Mouse (Mus musculus) CH12.LX (cell line): ENCODE results near the gene Fbxw4. TPM values are rescaled to one million over a fixed set of nuclear protein-coding genes. Genes with fewer than 3 reads are reported as not detected.

Experiments used
- DNase-seq: peaks from one replicate; pipeline ENCODE4 v3.0.0-alpha.2; 2013; ENCODE audit errors: extremely low read depth
- H3K27ac ChIP-seq: 2 replicates; pipeline ENCODE4 v1.5.1; 2012; ENCODE audit warnings: low read depth, mild to moderate bottlenecking, control low read depth, moderate library complexity; ENCODE audit not compliant: insufficient read depth
- H3K27me3 ChIP-seq: replicated peaks from 2 replicates; pipeline ENCODE3; 2012; ENCODE audit warnings: inconsistent platforms
- H3K36me3 ChIP-seq, 2 experiments: replicated peaks in 1 of 2; 2 replicates each; pipeline versions ENCODE3 to v1.6.1; 2012; ENCODE audit warnings: inconsistent platforms in 1 of 2, low read length in 1 of 2, mild to moderate bottlenecking in 1 of 2, mixed read lengths in 1 of 2, moderate library complexity in 1 of 2; ENCODE audit not compliant: control insufficient read depth in 1 of 2, insufficient read depth in 1 of 2
- H3K4me1 ChIP-seq, 2 experiments: 2 replicates each; pipeline ENCODE4 v1.6.1; 2012; ENCODE audit warnings: inconsistent platforms in 1 of 2, moderate library complexity in 1 of 2; ENCODE audit not compliant: insufficient read depth in 2 of 2, control insufficient read depth in 1 of 2
- H3K4me2 ChIP-seq: 2 replicates; pipeline ENCODE4 v1.6.1; 2012; ENCODE audit warnings: low read depth, mild to moderate bottlenecking, control low read depth; ENCODE audit not compliant: poor library complexity, insufficient read depth, severe bottlenecking
- H3K4me3 ChIP-seq, 3 experiments: fragments of 150-350 bp in 1 of 3; sonication (generic) in 1 of 3; replicated peaks in 1 of 3; 2 replicates each; pipeline versions ENCODE3 to v1.5.1; 2011 to 2012; ENCODE audit warnings: low read depth in 2 of 3, low read length in 2 of 3, mild to moderate bottlenecking in 2 of 3, moderate library complexity in 2 of 3, control low read depth in 1 of 3, improper control_type of control experiment in 1 of 3, inconsistent platforms in 1 of 3, mixed read lengths in 1 of 3; ENCODE audit not compliant: poor library complexity in 1 of 3
- H3K79me2 ChIP-seq: replicated peaks from 2 replicates; pipeline ENCODE4 v1.6.1; 2012; ENCODE audit warnings: mild to moderate bottlenecking, moderate library complexity; ENCODE audit not compliant: control insufficient read depth, poor library complexity, insufficient read depth, severe bottlenecking; ENCODE audit errors: extremely low read depth
- H3K9ac ChIP-seq: 2 replicates; pipeline ENCODE4 v1.6.1; 2012; ENCODE audit warnings: low read depth, mild to moderate bottlenecking, control low read depth, moderate library complexity; ENCODE audit not compliant: insufficient read depth
- H3K9me3 ChIP-seq: replicated peaks from 2 replicates; pipeline ENCODE3; 2012; ENCODE audit warnings: low read length, inconsistent platforms, mixed read lengths
- CHD1 ChIP-seq: IDR thresholded peaks from 2 replicates; pipeline ENCODE4 v1.6.1; 2012; ENCODE audit warnings: low read depth, low read length, improper control_type of control experiment, inconsistent platforms
- CTCF ChIP-seq, 2 experiments: IDR thresholded peaks in 1 of 2; conservative IDR thresholded peaks in 1 of 2; 2 replicates each; pipeline ENCODE4 v1.5.1; 2011 to 2012; ENCODE audit warnings: low read depth in 2 of 2, low read length in 2 of 2, improper control_type of control experiment in 1 of 2, inconsistent platforms in 1 of 2, mild to moderate bottlenecking in 1 of 2, moderate library complexity in 1 of 2
- EP300 ChIP-seq: IDR thresholded peaks from 2 replicates; pipeline ENCODE4 v1.6.1; 2011; ENCODE audit warnings: low read length, improper control_type of control experiment
- GABPA ChIP-seq: IDR thresholded peaks from 2 replicates; pipeline ENCODE4 v1.6.1; 2012; ENCODE audit warnings: low read depth, low read length, improper control_type of control experiment, inconsistent platforms; ENCODE audit not compliant: insufficient replicate concordance
- HCFC1 ChIP-seq: IDR thresholded peaks from 2 replicates; pipeline ENCODE4 v1.6.1; 2012; ENCODE audit warnings: low read depth, mild to moderate bottlenecking, inconsistent platforms, low read length, improper control_type of control experiment
- MAFK ChIP-seq: IDR thresholded peaks from 2 replicates; pipeline ENCODE4 v1.6.1; 2011; ENCODE audit warnings: low read length, improper control_type of control experiment; ENCODE audit not compliant: insufficient replicate concordance
- MEF2A ChIP-seq: IDR thresholded peaks from 2 replicates; pipeline ENCODE4 v1.6.1; 2014; ENCODE audit warnings: low read depth, mild to moderate bottlenecking, inconsistent platforms, low read length, improper control_type of control experiment, borderline replicate concordance
- MXI1 ChIP-seq: IDR thresholded peaks from 2 replicates; pipeline ENCODE4 v1.6.1; 2011; ENCODE audit warnings: mild to moderate bottlenecking, low read depth, low read length, improper control_type of control experiment
- NELFE ChIP-seq: IDR thresholded peaks from 2 replicates; pipeline ENCODE4 v1.6.1; 2011; ENCODE audit warnings: low read depth, low read length, improper control_type of control experiment
- PAX5 ChIP-seq: IDR thresholded peaks from 2 replicates; pipeline ENCODE4 v1.6.1; 2012; ENCODE audit warnings: low read length, inconsistent platforms, mixed read lengths
- POLR2A ChIP-seq: IDR thresholded peaks from 2 replicates; pipeline ENCODE4 v1.6.1; 2011; ENCODE audit warnings: low read depth, mild to moderate bottlenecking, improper control_type of control experiment, low read length
- POLR2AphosphoS2 ChIP-seq: IDR thresholded peaks from 2 replicates; pipeline ENCODE4 v1.6.1; 2011; ENCODE audit warnings: low read depth, low read length, improper control_type of control experiment
- RAD21 ChIP-seq: IDR thresholded peaks from 2 replicates; pipeline ENCODE4 v1.6.1; 2011; ENCODE audit warnings: low read depth, mild to moderate bottlenecking, low read length, improper control_type of control experiment, moderate library complexity
- SIN3A ChIP-seq: IDR thresholded peaks from 2 replicates; pipeline ENCODE4 v1.6.1; 2012; ENCODE audit warnings: low read length, improper control_type of control experiment, inconsistent platforms
- SMC3 ChIP-seq: IDR thresholded peaks from 2 replicates; pipeline ENCODE4 v1.6.1; 2011; ENCODE audit warnings: low read depth, low read length, improper control_type of control experiment
- UBTF ChIP-seq: IDR thresholded peaks from 2 replicates; pipeline ENCODE4 v1.6.1; 2012; ENCODE audit warnings: low read depth, mild to moderate bottlenecking, inconsistent platforms, low read length, improper control_type of control experiment, moderate library complexity
- USF1 ChIP-seq: IDR thresholded peaks from 2 replicates; pipeline ENCODE4 v1.6.1; 2014; ENCODE audit warnings: low read depth, mild to moderate bottlenecking, inconsistent platforms, low read length, improper control_type of control experiment
- USF2 ChIP-seq: conservative IDR thresholded peaks from 2 replicates; pipeline ENCODE4 v1.6.1; 2011; ENCODE audit warnings: low read depth, low read length, improper control_type of control experiment
- ZC3H11A ChIP-seq: IDR thresholded peaks from 2 replicates; pipeline ENCODE4 v1.6.1; 2012; ENCODE audit warnings: low read depth, mild to moderate bottlenecking, inconsistent platforms, low read length, improper control_type of control experiment
- dilution Hi-C: fragments of 300-500 bp; cut with MboI; formaldehyde crosslinking; loops from 2 replicates; pipeline ENCODE4 v1.14.3; 2020; ENCODE audit warnings: low sequenced_read_pairs; ENCODE audit not compliant: extremely low pct_unique_long_range_greater_than_20kb, extremely low pct_ligation_motif_present
- in situ Hi-C: fragments of 300-500 bp; cut with MboI; formaldehyde crosslinking; loops from 3 replicates; pipeline ENCODE4 v1.14.3; 2019; ENCODE audit warnings: low sequenced_read_pairs, low pct_ligation_motif_present, low pct_unique_long_range_greater_than_20kb, mixed read lengths
- polyA plus RNA-seq: library from polyadenylated mRNA; unstranded; fragments of >175 nt; gene quantifications from 2 replicates; pipeline ENCODE4 v1.2.1, GENCODE M21; 2012; ENCODE audit warnings: low read depth; ENCODE audit not compliant: insufficient read length
- total RNA-seq, 2 experiments: library from RNA; depleted of rRNA; stranded (reverse); fragments of 300-350 nt in 1 of 2; fragments of >200 nt in 1 of 2; gene quantifications; 2 replicates each; pipeline ENCODE4 v1.2.3; 2012 to 2014

The Fbxw4 gene
- total and polyA plus RNA-seq, 3 experiments, result 4.5 to 8.6 (median 7.5) TPM

DNA sequence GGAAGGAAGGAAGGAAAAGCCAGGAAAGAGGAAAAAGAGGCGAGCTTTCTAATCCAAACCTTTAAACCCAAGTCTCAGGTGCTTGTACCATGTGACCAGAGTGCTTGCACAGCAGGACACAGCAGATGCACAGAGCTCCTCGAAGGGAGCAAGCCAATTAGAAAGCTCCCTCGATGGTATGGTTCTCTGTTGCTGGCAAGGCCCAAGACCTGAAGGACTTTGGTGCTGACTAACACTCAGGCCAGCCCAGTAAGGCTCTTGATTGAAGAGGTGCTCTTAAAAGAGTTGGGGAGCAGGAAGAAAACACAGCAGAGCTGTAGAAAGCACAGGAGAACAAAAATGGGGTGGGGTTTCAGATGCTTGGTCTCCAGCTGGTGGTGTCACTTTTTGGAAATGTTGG lies 48.6 kb upstream of the Fbxw4 start:
- TF ChIP-seq MEF2A, result no peak
- no peak for TF ChIP-seq RAD21
- no peak for TF ChIP-seq EP300
- TF ChIP-seq SMC3, result no peak
- TF ChIP-seq CHD1, result no peak
- no peak for TF ChIP-seq PAX5
- H3K4me1 ChIP-seq, result no peaks in the 10 kb centered on the region; a peak in 1 of 4 replicates
- in situ Hi-C loops (no loop called here), dilution Hi-C loops (no loop called here)
- H3K27ac ChIP-seq, result no peak overlapping the region
- no peaks in the 10 kb centered on the region for H3K36me3 ChIP-seq
- H3K27me3 ChIP-seq, result peaks cover 5% of the 10 kb centered on the region
- no peak overlapping the region for H3K4me2 ChIP-seq
- no peak overlapping the region for H3K4me3 ChIP-seq
- peaks cover 6% of the 10 kb centered on the region for H3K9me3 ChIP-seq
- DNase-seq, result no peak
- no peaks in the 10 kb centered on the region for H3K79me2 ChIP-seq
- no peak overlapping the region for H3K9ac ChIP-seq

DNA sequence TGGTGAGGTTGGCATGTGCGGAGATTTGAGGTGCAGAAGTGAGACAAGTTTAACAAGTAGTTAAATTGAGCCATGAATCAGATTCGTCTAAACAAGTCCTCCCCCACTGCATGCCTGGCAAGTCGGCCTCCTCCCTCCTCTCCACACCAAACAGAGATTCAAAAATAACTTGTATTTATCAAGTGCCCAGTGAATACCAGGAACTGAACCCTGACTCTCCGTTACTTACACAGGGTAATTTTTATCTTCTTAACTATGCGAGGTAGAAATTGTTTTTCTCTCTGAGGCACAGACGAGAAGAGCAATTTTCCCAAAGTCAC lies 36.1 kb upstream of the Fbxw4 start:
- Histone ChIP-seq H3K79me2 (no peaks in the 10 kb centered on the region), H3K36me3 (no peaks in the 10 kb centered on the region), H3K9me3 (no peaks in the 10 kb centered on the region), H3K27ac (no peak overlapping the region), H3K9ac (no peak overlapping the region), H3K4me1 (no peaks in the 10 kb centered on the region), H3K4me2 (no peak overlapping the region), H3K4me3 (no peak overlapping the region), H3K27me3 (no peaks in the 10 kb centered on the region)
- in situ Hi-C loops (no loop called here), dilution Hi-C loops (no loop called here)
- TF ChIP-seq POLR2A (no peak), SIN3A (no peak), GABPA (no peak), MAFK (no peak), USF2 (no peak), HCFC1 (no peak), MEF2A (no peak), POLR2AphosphoS2 (no peak), RAD21 (no peak), CTCF (conservative IDR thresholded peaks at IDR 0.05 in 1 of 2, IDR thresholded peaks at IDR 0.05 in 1 of 2; ENCODE audit: low read depth in 2 of 2, low read length in 2 of 2) (no peak), NELFE (no peak), SMC3 (no peak), ZC3H11A (no peak), UBTF (no peak), MXI1 (no peak), USF1 (no peak)
- DNase-seq, result no peak
